8 mouse cellular contexts compared by ENCODE assay signal in genomic region chr19:23961516-23961915, GRCm38 (mm10).
DNase-seq lines count a peak whose midpoint lies in the region; ATAC-seq and TF ChIP-seq lines count a peak whose summit lies in the region.

No protein-coding gene starts in this region.

- peak; percentile 75 for DNase-seq in adrenal gland, postnatal 10 days
- DNase-seq in embryo, embryonic 9.5 days (ENCODE audit: extremely low spot score) = peak; percentile 79
- peak; percentile 42 to 83 for DNase-seq in kidney, postnatal 36 days
- DNase-seq in retina, embryonic 14.5 days (ENCODE audit: low spot score) = peak; percentile 81
- peak; percentile 70 for DNase-seq in urinary bladder, postnatal 25 days (ENCODE audit: low spot score)

- no peak overlapping the region for H3K4me3 ChIP-seq in C2C12 (ENCODE audit: insufficient read depth, poor library complexity, severe bottlenecking)
- no peak overlapping the region for H3K4me3 ChIP-seq in heart, embryonic 16.5 days (ENCODE audit: low read length)
- H3K4me3 ChIP-seq in lung, embryonic 16.5 days (ENCODE audit: low read length) = no peak overlapping the region

- peaks cover 36% of the 10 kb centered on the region for H3K4me1 ChIP-seq in heart, embryonic 16.5 days (ENCODE audit: control insufficient read depth, insufficient read depth, low read length)
- H3K4me1 ChIP-seq in lung, embryonic 16.5 days (replicated peaks; ENCODE audit: control insufficient read depth, insufficient read depth, low read length) = peaks cover 8% of the 10 kb centered on the region; the same call in 1 of the 2 replicates

- H3K9me3 ChIP-seq in heart, embryonic 16.5 days (replicated peaks; ENCODE audit: control insufficient read depth, low read length) = no peaks in the 10 kb centered on the region
- H3K9me3 ChIP-seq in lung, embryonic 16.5 days (ENCODE audit: control insufficient read depth, low read length) = no peaks in the 10 kb centered on the region; the same call in 1 of the 2 replicates

- no peaks in the 10 kb centered on the region for H3K27me3 ChIP-seq in C2C12 (ENCODE audit: control insufficient read depth, insufficient read depth, insufficient read length)
- no peaks in the 10 kb centered on the region for H3K27me3 ChIP-seq in heart, embryonic 16.5 days (ENCODE audit: control insufficient read depth, insufficient read depth, low read length)
- H3K27me3 ChIP-seq in lung, embryonic 16.5 days (ENCODE audit: control insufficient read depth, insufficient read depth, low read depth, low read length) = no peaks in the 10 kb centered on the region

- no peak overlapping the region for H3ac ChIP-seq in C2C12 (ENCODE audit: control insufficient read depth, insufficient read length, low read depth)

- H3K36me3 ChIP-seq in C2C12 (ENCODE audit: control insufficient read depth, insufficient read depth) = no peaks in the 10 kb centered on the region
- H3K36me3 ChIP-seq in heart, embryonic 16.5 days (ENCODE audit: control insufficient read depth, insufficient read depth) = no peaks in the 10 kb centered on the region
- H3K36me3 ChIP-seq in lung, embryonic 16.5 days (ENCODE audit: control insufficient read depth, insufficient read depth, low read length) = no peaks in the 10 kb centered on the region

- no peaks in the 10 kb centered on the region for H3K79me3 ChIP-seq in C2C12 (ENCODE audit: low read depth)

- peak; percentile 77 for TF ChIP-seq CTCF in C2C12 (IDR thresholded peaks at IDR 0.05; ENCODE audit: control insufficient read depth, insufficient read depth, insufficient read length)

- 0 out of 2 replicates have a peak, but pooled peaks have one; percentile 25 for ATAC-seq in heart, embryonic 16.5 days (replicated peaks; ENCODE audit: extremely low read depth, insufficient read depth, low FRiP score)
- peak; percentile 63 for ATAC-seq in lung, embryonic 16.5 days (ENCODE audit: low read depth)

- no peak overlapping the region for H3K4me2 ChIP-seq in heart, embryonic 16.5 days (ENCODE audit: low read depth, low read length)
- no peak overlapping the region for H3K4me2 ChIP-seq in lung, embryonic 16.5 days (ENCODE audit: low read depth, low read length)

- under 1% methylated on average over 8 of the region's 8 CpGs for WGBS in heart, embryonic 16.5 days
- WGBS in lung, embryonic 16.5 days = 0% methylated on average over 8 of the region's 8 CpGs

- H3K27ac ChIP-seq in heart, embryonic 16.5 days (ENCODE audit: low read length) = no peak overlapping the region
- no peak overlapping the region for H3K27ac ChIP-seq in lung, embryonic 16.5 days (ENCODE audit: low read length)

- no peak overlapping the region for H3K9ac ChIP-seq in heart, embryonic 16.5 days (ENCODE audit: low read length)
- H3K9ac ChIP-seq in lung, embryonic 16.5 days (ENCODE audit: low read length) = 0 out of 2 replicates have a peak overlapping the region, but pooled peaks have one; percentile 2

- no peaks in the 10 kb centered on the region for H3K79me2 ChIP-seq in C2C12 (ENCODE audit: control insufficient read depth, insufficient read depth)

TF ChIP-seq in C2C12, 6 proteins besides CTCF, POLR2A, EP300 and RAD21:
- TF ChIP-seq FOSL1 (IDR thresholded peaks at IDR 0.05; ENCODE audit: insufficient read depth, low read length, poor library complexity, severe bottlenecking) (no peak), MAX (IDR thresholded peaks at IDR 0.05) (no peak), MYOG (IDR thresholded peaks at IDR 0.05; ENCODE audit: control insufficient read depth, extremely low read depth, insufficient read length) (no peak), CEBPB (IDR thresholded peaks at IDR 0.05; ENCODE audit: low read depth) (no peak), MYOD1 (IDR thresholded peaks at IDR 0.05; ENCODE audit: control insufficient read depth, insufficient read length, low read depth) (no peak), USF1 (IDR thresholded peaks at IDR 0.05; ENCODE audit: low read depth) (no peak)
